Mouse (Mus musculus) G1E (cell line): ENCODE results near the gene Gm21987.

ENCODE experiments used
- CTCF ChIP-seq: IDR thresholded peaks from 2 replicates; pipeline ENCODE4 v1.5.1; 2012; ENCODE audit warnings: low read depth, low read length, inconsistent platforms, mixed read lengths
- GATA1 ChIP-seq: IDR thresholded peaks from 2 replicates; pipeline ENCODE4 v1.6.1; 2012; ENCODE audit warnings: borderline replicate concordance, low read length, inconsistent platforms, mixed read lengths
- POLR2AphosphoS5 ChIP-seq: IDR thresholded peaks from 2 replicates; pipeline ENCODE4 v1.6.1; 2012; ENCODE audit warnings: low read depth, low read length, inconsistent platforms; ENCODE audit not compliant: insufficient replicate concordance
- TAL1 ChIP-seq: conservative IDR thresholded peaks from 2 replicates; pipeline ENCODE4 v1.6.1; 2012; ENCODE audit warnings: low read depth, low read length, inconsistent platforms, mixed read lengths

GRCm38 (mm10) chr16:38379926-38380325, 33.1 kb downstream of the Gm21987 start:
- TF ChIP-seq GATA1 (no peak), POLR2AphosphoS5 (no peak), CTCF (no peak), TAL1 (no peak)
